Mouse (Mus musculus): ENCODE measurements around the gene Vwa8. TPM values are rescaled to one million over a fixed set of nuclear protein-coding genes. Genes with fewer than 3 reads are reported as not detected.

The Vwa8 gene
- total and polyA plus RNA-seq, 3 experiments, result 12.4 to 17.5 (median 15.9) TPM

DNA sequence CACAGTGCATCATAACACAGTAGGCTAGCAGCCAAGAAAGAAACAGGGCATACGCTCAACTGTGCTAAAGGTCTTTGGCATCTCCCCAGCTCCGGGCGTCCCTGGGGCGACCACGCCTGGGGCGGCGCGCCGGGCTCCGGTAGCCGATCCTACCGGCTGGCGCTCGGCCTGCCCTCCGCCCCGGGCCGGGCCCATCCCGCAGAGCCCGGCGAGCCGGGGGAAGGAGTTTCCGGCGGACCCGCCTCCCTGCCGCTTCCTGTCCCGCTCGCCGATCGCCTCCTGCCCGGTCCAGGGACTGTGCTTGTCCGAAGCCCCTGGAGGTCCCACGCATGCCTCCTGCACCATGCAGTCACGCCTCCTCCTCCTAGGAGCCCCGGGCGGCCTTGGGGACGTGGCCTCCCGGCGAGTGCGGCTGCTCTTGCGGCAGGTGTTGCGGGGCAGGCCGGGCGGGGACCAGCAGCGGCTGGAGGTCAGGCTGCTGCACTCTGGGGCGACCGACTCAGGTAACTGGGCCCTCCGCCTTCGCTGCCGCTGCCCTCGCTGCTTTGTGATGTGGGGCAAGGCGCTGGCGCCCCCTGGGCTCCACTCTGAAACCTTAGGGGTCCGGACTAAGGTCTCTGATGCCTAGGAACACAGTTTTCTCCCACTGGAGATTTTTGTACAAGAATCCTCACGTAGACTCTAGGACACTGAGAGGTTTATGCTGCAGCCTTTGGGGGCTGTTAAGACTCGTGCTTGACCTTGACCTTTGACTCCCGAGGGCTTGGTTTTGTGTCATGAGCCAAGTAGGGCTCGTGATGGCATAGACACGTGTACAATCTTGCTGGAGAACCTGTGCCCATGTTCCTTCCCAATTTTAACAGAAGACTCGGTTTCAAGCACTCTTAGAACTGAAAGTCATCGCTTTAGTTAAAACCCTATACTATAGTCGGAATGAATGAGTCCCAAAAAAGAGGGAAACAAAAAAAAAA is at the start of gene Vwa8 (continued):
- no peak; the same call in 1 of the 2 replicates for TF ChIP-seq NELFE (IDR thresholded peaks at IDR 0.05; ENCODE audit: low read depth, low read length)
- TF ChIP-seq MYC (IDR thresholded peaks at IDR 0.05; ENCODE audit: low read depth, low read length), result peak; percentile 93

DNA sequence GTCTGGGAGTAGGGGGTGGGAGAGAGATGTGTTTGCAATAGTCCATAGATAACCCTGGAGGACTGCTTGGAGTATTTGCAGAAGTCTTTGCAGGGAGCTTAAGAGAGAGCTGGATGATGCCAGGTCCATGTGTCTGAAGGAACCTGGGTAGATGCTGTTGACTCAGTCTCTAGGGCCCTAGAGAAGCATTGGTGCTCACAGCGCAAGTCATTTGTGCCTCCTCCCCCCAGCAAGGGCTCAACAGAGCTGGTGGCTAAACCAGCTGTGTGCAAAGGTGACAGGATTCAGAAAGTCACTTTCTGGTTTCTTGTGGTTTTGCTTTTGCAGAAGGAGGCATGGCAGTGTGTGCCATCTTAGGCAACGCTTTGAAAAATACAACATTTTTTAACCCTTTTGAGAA is 46.5 kb upstream of the Vwa8 start:
- dilution Hi-C loops (cut with MboI; ENCODE audit: extremely low pct_ligation_motif_present, extremely low pct_unique_long_range_greater_than_20kb, low sequenced_read_pairs) (no loop called here), in situ Hi-C loops (cut with MboI; ENCODE audit: low pct_ligation_motif_present, low pct_unique_long_range_greater_than_20kb, low sequenced_read_pairs) (no loop called here)
- TF ChIP-seq MXI1 (IDR thresholded peaks at IDR 0.05; ENCODE audit: low read depth, low read length), result no peak
- TF ChIP-seq TCF12 (IDR thresholded peaks at IDR 0.05; ENCODE audit: low read depth, low read length), result peak; percentile 59; the same call in 1 of the 2 replicates
- no peak for TF ChIP-seq RCOR1 (conservative IDR thresholded peaks at IDR 0.05; ENCODE audit: low read depth, low read length)
- no peak for TF ChIP-seq POLR2AphosphoS2 (IDR thresholded peaks at IDR 0.05; ENCODE audit: low read depth, low read length)
- TF ChIP-seq PAX5 (IDR thresholded peaks at IDR 0.05; ENCODE audit: low read length), result no peak
- TF ChIP-seq NRF1 (IDR thresholded peaks at IDR 0.05; ENCODE audit: low read depth, low read length), result peak; percentile 51
- peak; percentile 54; the same call in 1 of the 2 replicates for TF ChIP-seq IRF4 (IDR thresholded peaks at IDR 0.05; ENCODE audit: low read depth, low read length)
- TF ChIP-seq ELF1 (IDR thresholded peaks at IDR 0.05; ENCODE audit: low read depth, low read length), result no peak
- no peak for TF ChIP-seq ZMIZ1 (IDR thresholded peaks at IDR 0.05; ENCODE audit: low read depth, low read length)
- TF ChIP-seq ZKSCAN1 (IDR thresholded peaks at IDR 0.05; ENCODE audit: borderline replicate concordance, low read depth, low read length), result no peak
- TF ChIP-seq ZNF384 (IDR thresholded peaks at IDR 0.05; ENCODE audit: low read depth, low read length), result no peak
- no peak for TF ChIP-seq MYC (IDR thresholded peaks at IDR 0.05; ENCODE audit: low read depth, low read length)
- TF ChIP-seq MAZ (IDR thresholded peaks at IDR 0.05; ENCODE audit: low read depth, low read length), result no peak
- no peak for TF ChIP-seq KAT2A (IDR thresholded peaks at IDR 0.05; ENCODE audit: insufficient replicate concordance, low read length)
- TF ChIP-seq USF1 (IDR thresholded peaks at IDR 0.05; ENCODE audit: low read depth, low read length), result no peak
- TF ChIP-seq HCFC1 (IDR thresholded peaks at IDR 0.05; ENCODE audit: low read depth, low read length), result no peak
- TF ChIP-seq MAX (IDR thresholded peaks at IDR 0.05; ENCODE audit: low read length), result peak; percentile 46; the same call in 1 of the 2 replicates
- TF ChIP-seq RAD21 (IDR thresholded peaks at IDR 0.05; ENCODE audit: low read depth, low read length), result no peak; the same call in none of the 2 replicates
- peak; percentile 34; the same call in 1 of the 2 replicates for TF ChIP-seq CHD2 (IDR thresholded peaks at IDR 0.05; ENCODE audit: low read length)
- peak; percentile 62 for TF ChIP-seq ETS1 (conservative IDR thresholded peaks at IDR 0.05; ENCODE audit: low read depth, low read length)
- no peak for TF ChIP-seq ZC3H11A (IDR thresholded peaks at IDR 0.05; ENCODE audit: low read depth, low read length)
- TF ChIP-seq NELFE (IDR thresholded peaks at IDR 0.05; ENCODE audit: low read depth, low read length), result no peak
- peak; percentile 60 for TF ChIP-seq BHLHE40 (IDR thresholded peaks at IDR 0.05; ENCODE audit: low read depth, low read length)
- 0 out of 2 replicates have a peak, but pooled peaks have one; percentile 7 for TF ChIP-seq SMC3 (IDR thresholded peaks at IDR 0.05; ENCODE audit: low read depth, low read length)
- TF ChIP-seq JUN (IDR thresholded peaks at IDR 0.05; ENCODE audit: insufficient read depth, low read depth, low read length), result 0 out of 2 replicates have a peak, but pooled peaks have one; percentile 4
- TF ChIP-seq EP300 (IDR thresholded peaks at IDR 0.05; ENCODE audit: low read length), result peak; percentile 75
- 0 out of 2 replicates have a peak, but pooled peaks have one; percentile 32 for TF ChIP-seq MEF2A (IDR thresholded peaks at IDR 0.05; ENCODE audit: borderline replicate concordance, low read depth, low read length)
- TF ChIP-seq POLR2A (IDR thresholded peaks at IDR 0.05; ENCODE audit: low read depth, low read length), result no peak
- H3K79me2 ChIP-seq (replicated peaks; ENCODE audit: control insufficient read depth, extremely low read depth, insufficient read depth, poor library complexity, severe bottlenecking), result no peaks in the 10 kb centered on the region
- peak; percentile 80 for DNase-seq (ENCODE audit: extremely low read depth)
- peaks cover 0 to 28% of the 10 kb centered on the region in 2 experiments; a peak in 2 of 4 replicates for H3K4me1 ChIP-seq (ENCODE audit: control insufficient read depth in 1 of 2, insufficient read depth in 2 of 2)
- H3K27me3 ChIP-seq (replicated peaks), result no peaks in the 10 kb centered on the region
- no peaks in the 10 kb centered on the region for H3K9me3 ChIP-seq (replicated peaks; ENCODE audit: low read length)
- no peak overlapping the region for H3K27ac ChIP-seq (ENCODE audit: insufficient read depth, low read depth)
- peak overlapping the region; percentile 30; the same call in 1 of the 2 replicates for H3K4me2 ChIP-seq (ENCODE audit: insufficient read depth, low read depth, poor library complexity, severe bottlenecking)
- no peak overlapping the region for H3K4me3 ChIP-seq (replicated peaks in 1 of 3; ENCODE audit: low read depth in 2 of 3, low read length in 2 of 3, poor library complexity in 1 of 3)
- no peak overlapping the region for H3K9ac ChIP-seq (ENCODE audit: insufficient read depth, low read depth)
- no peaks in the 10 kb centered on the region for H3K36me3 ChIP-seq (replicated peaks in 1 of 2; ENCODE audit: control insufficient read depth in 1 of 2, insufficient read depth in 1 of 2, low read length in 1 of 2)

Data from CH12.LX (cell line).